Mouse (Mus musculus): ENCODE results near the gene Prdx1. TPM values are rescaled to one million over a fixed set of nuclear protein-coding genes. Genes with fewer than 3 reads are reported as not detected.
A peak's percentile ranks its signal among the peaks of the same experiment; 100 is the strongest.

Prdx1 gene
- polyA plus RNA-seq, 1 experiment, result 887 TPM

- Histone ChIP-seq H3K27ac (ENCODE audit: insufficient read depth, low read length) (no peak overlapping the region), H3K4me1 (ENCODE audit: control insufficient read depth, insufficient read depth, low read length) (peaks cover 2% of the 10 kb centered on the region; the same call in 1 of the 2 replicates), H3K4me3 (ENCODE audit: insufficient read depth, low read length) (no peak overlapping the region)
- TF ChIP-seq CTCF (IDR thresholded peaks at IDR 0.05; ENCODE audit: borderline replicate concordance, insufficient read depth, low read length) (peak; percentile 31; the same call in 1 of the 2 replicates), POLR2A (IDR thresholded peaks at IDR 0.05; ENCODE audit: low read depth, low read length) (no peak)
Measured at GRCm38 (mm10) chr4:116719396-116719795, 34.1 kb downstream of the Prdx1 start.

GRCm38 (mm10) chr4:116720343-116721097 is 35.2 kb downstream of the Prdx1 start, which contains the start of gene Tesk2:
Tesk2 (plus strand) TSS chr4:116720948.
- Histone ChIP-seq H3K4me3 (ENCODE audit: insufficient read depth, low read length) (peak within 1 kb of the TSS; percentile 63), H3K27ac (ENCODE audit: insufficient read depth, low read length) (peak within 1 kb of the TSS; percentile 8), H3K4me1 (ENCODE audit: control insufficient read depth, insufficient read depth, low read length) (peaks cover 2% of the 10 kb centered on the region; the same call in 1 of the 2 replicates)
- TF ChIP-seq POLR2A (IDR thresholded peaks at IDR 0.05; ENCODE audit: low read depth, low read length) (peak; percentile 64; the same call in 1 of the 2 replicates), CTCF (IDR thresholded peaks at IDR 0.05; ENCODE audit: borderline replicate concordance, insufficient read depth, low read length) (no peak)

GRCm38 (mm10) chr4:116721098-116721628 is 35.8 kb downstream of the Prdx1 start:
- TF ChIP-seq POLR2A (IDR thresholded peaks at IDR 0.05; ENCODE audit: low read depth, low read length), result no peak
- TF ChIP-seq CTCF (IDR thresholded peaks at IDR 0.05; ENCODE audit: borderline replicate concordance, insufficient read depth, low read length), result no peak

DNA sequence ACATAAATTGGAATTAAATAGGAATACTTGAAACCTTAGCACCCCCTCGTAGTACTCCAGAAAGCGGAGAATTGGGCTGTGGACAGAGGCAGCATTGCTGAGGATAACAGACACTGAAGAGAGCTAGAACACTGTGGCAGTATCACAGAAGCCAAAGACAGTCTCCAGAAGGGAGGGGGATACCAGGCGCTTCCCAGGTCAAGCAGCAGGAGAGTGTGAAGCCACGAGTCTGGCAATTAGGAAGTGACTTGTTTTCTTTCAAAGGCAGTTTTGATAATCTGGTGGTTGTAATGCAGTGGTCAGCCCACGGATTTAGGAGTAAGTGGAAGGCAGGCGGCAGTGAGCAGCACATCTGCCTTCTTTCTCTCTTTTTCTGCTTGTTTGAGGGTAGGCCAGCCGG is 36.9 kb downstream of the Prdx1 start:
- TF ChIP-seq POLR2A (IDR thresholded peaks at IDR 0.05; ENCODE audit: low read depth, low read length) (no peak), CTCF (IDR thresholded peaks at IDR 0.05; ENCODE audit: borderline replicate concordance, insufficient read depth, low read length) (no peak)
- Histone ChIP-seq H3K4me3 (ENCODE audit: insufficient read depth, low read length) (no peak overlapping the region), H3K4me1 (ENCODE audit: control insufficient read depth, insufficient read depth, low read length) (peaks cover 2% of the 10 kb centered on the region; the same call in 1 of the 2 replicates), H3K27ac (ENCODE audit: insufficient read depth, low read length) (no peak overlapping the region)

More at GRCm38 (mm10) chr4:116721098-116721628, 35.8 kb downstream of the Prdx1 start:
- H3K27ac ChIP-seq (ENCODE audit: insufficient read depth, low read length), result peak overlapping the region; percentile 8
- peak overlapping the region; percentile 63 for H3K4me3 ChIP-seq (ENCODE audit: insufficient read depth, low read length)
- peaks cover 2% of the 10 kb centered on the region; the same call in 1 of the 2 replicates for H3K4me1 ChIP-seq (ENCODE audit: control insufficient read depth, insufficient read depth, low read length)

- Histone ChIP-seq H3K4me3 (ENCODE audit: insufficient read depth, low read length) (no peak overlapping the region), H3K4me1 (ENCODE audit: control insufficient read depth, insufficient read depth, low read length) (peaks cover 2% of the 10 kb centered on the region; the same call in 1 of the 2 replicates)
- TF ChIP-seq POLR2A (IDR thresholded peaks at IDR 0.05; ENCODE audit: low read depth, low read length) (no peak), CTCF (IDR thresholded peaks at IDR 0.05; ENCODE audit: borderline replicate concordance, insufficient read depth, low read length) (no peak)
Measured at GRCm38 (mm10) chr4:116725444-116725843, 40.1 kb downstream of the Prdx1 start.

GRCm38 (mm10) chr4:116727401-116727800 is 42.1 kb downstream of the Prdx1 start:
- no peak overlapping the region for H3K27ac ChIP-seq (ENCODE audit: insufficient read depth, low read length)
- no peak for TF ChIP-seq POLR2A (IDR thresholded peaks at IDR 0.05; ENCODE audit: low read depth, low read length)
- no peak for TF ChIP-seq CTCF (IDR thresholded peaks at IDR 0.05; ENCODE audit: borderline replicate concordance, insufficient read depth, low read length)
- peaks cover under 1% of the 10 kb centered on the region; the same call in 1 of the 2 replicates for H3K4me1 ChIP-seq (ENCODE audit: control insufficient read depth, insufficient read depth, low read length)
- H3K4me3 ChIP-seq (ENCODE audit: insufficient read depth, low read length), result no peak overlapping the region

More at GRCm38 (mm10) chr4:116725444-116725843, 40.1 kb downstream of the Prdx1 start:
- H3K27ac ChIP-seq (ENCODE audit: insufficient read depth, low read length), result no peak overlapping the region

- no peaks in the 10 kb centered on the region for H3K4me1 ChIP-seq (ENCODE audit: control insufficient read depth, insufficient read depth, low read length)
- H3K4me3 ChIP-seq (ENCODE audit: insufficient read depth, low read length), result no peak overlapping the region
- no peak overlapping the region for H3K27ac ChIP-seq (ENCODE audit: insufficient read depth, low read length)
- TF ChIP-seq CTCF (IDR thresholded peaks at IDR 0.05; ENCODE audit: borderline replicate concordance, insufficient read depth, low read length), result no peak
- TF ChIP-seq POLR2A (IDR thresholded peaks at IDR 0.05; ENCODE audit: low read depth, low read length), result no peak
Measured at GRCm38 (mm10) chr4:116729532-116729931, 44.2 kb downstream of the Prdx1 start.

GRCm38 (mm10) chr4:116731077-116731476 is 45.7 kb downstream of the Prdx1 start:
- H3K4me1 ChIP-seq (ENCODE audit: control insufficient read depth, insufficient read depth, low read length), result no peaks in the 10 kb centered on the region
- H3K4me3 ChIP-seq (ENCODE audit: insufficient read depth, low read length), result no peak overlapping the region
- TF ChIP-seq POLR2A (IDR thresholded peaks at IDR 0.05; ENCODE audit: low read depth, low read length) (no peak), CTCF (IDR thresholded peaks at IDR 0.05; ENCODE audit: borderline replicate concordance, insufficient read depth, low read length) (no peak)
- H3K27ac ChIP-seq (ENCODE audit: insufficient read depth, low read length), result no peak overlapping the region

- Histone ChIP-seq H3K4me3 (ENCODE audit: insufficient read depth, low read length) (no peak overlapping the region), H3K27ac (ENCODE audit: insufficient read depth, low read length) (no peak overlapping the region), H3K4me1 (ENCODE audit: control insufficient read depth, insufficient read depth, low read length) (no peaks in the 10 kb centered on the region)
- TF ChIP-seq CTCF (IDR thresholded peaks at IDR 0.05; ENCODE audit: borderline replicate concordance, insufficient read depth, low read length) (no peak), POLR2A (IDR thresholded peaks at IDR 0.05; ENCODE audit: low read depth, low read length) (no peak)
Measured at GRCm38 (mm10) chr4:116732355-116732754, 47.0 kb downstream of the Prdx1 start.

GRCm38 (mm10) chr4:116734996-116735395 is 49.7 kb downstream of the Prdx1 start:
- no peaks in the 10 kb centered on the region for H3K4me1 ChIP-seq (ENCODE audit: control insufficient read depth, insufficient read depth, low read length)
- H3K27ac ChIP-seq (ENCODE audit: insufficient read depth, low read length), result no peak overlapping the region
- TF ChIP-seq POLR2A (IDR thresholded peaks at IDR 0.05; ENCODE audit: low read depth, low read length), result no peak
- no peak for TF ChIP-seq CTCF (IDR thresholded peaks at IDR 0.05; ENCODE audit: borderline replicate concordance, insufficient read depth, low read length)
- H3K4me3 ChIP-seq (ENCODE audit: insufficient read depth, low read length), result no peak overlapping the region
